Mouse (Mus musculus) C2C12 (cell line): ENCODE results near the gene Rpusd2. TPM values are rescaled to one million over a fixed set of nuclear protein-coding genes. Genes with fewer than 3 reads are reported as not detected.

Experiments
- H3K27me3 ChIP-seq: one replicate; pipeline ENCODE4 v1.6.1; 2011; ENCODE audit not compliant: control insufficient read depth, insufficient read depth, insufficient read length
- H3K36me3 ChIP-seq: one replicate; pipeline ENCODE4 v1.6.1; 2011; ENCODE audit not compliant: control insufficient read depth, insufficient read depth
- H3K4me3 ChIP-seq: one replicate; pipeline ENCODE4 v1.5.1; 2011; ENCODE audit warnings: mild to moderate bottlenecking, control low read depth; ENCODE audit not compliant: poor library complexity, insufficient read depth, severe bottlenecking
- H3K79me2 ChIP-seq: one replicate; pipeline ENCODE4 v1.6.1; 2011; ENCODE audit not compliant: control insufficient read depth, insufficient read depth
- H3K79me3 ChIP-seq: one replicate; pipeline ENCODE4 v1.6.1; 2011; ENCODE audit warnings: low read depth, control low read depth
- H3ac ChIP-seq: one replicate; pipeline ENCODE3; 2011; ENCODE audit warnings: low read depth; ENCODE audit not compliant: control insufficient read depth, insufficient read length
- CEBPB ChIP-seq: IDR thresholded peaks from one replicate; pipeline ENCODE4 v1.6.1; 2011; ENCODE audit warnings: low read depth, mild to moderate bottlenecking, control low read depth, moderate library complexity
- CTCF ChIP-seq: IDR thresholded peaks from one replicate; pipeline ENCODE4 v1.5.1; 2011; ENCODE audit not compliant: control insufficient read depth, insufficient read depth, insufficient read length
- FOSL1 ChIP-seq: IDR thresholded peaks from one replicate; pipeline ENCODE4 v1.8.0; 2011; ENCODE audit warnings: mild to moderate bottlenecking, low read length; ENCODE audit not compliant: poor library complexity, insufficient read depth, severe bottlenecking
- MAX ChIP-seq: IDR thresholded peaks from one replicate; pipeline ENCODE4 v1.6.1; 2011; ENCODE audit warnings: mild to moderate bottlenecking, control low read depth
- MYOD1 ChIP-seq: IDR thresholded peaks from one replicate; pipeline ENCODE4 v1.6.1; 2011; ENCODE audit warnings: low read depth; ENCODE audit not compliant: control insufficient read depth, insufficient read length
- MYOG ChIP-seq: IDR thresholded peaks from one replicate; pipeline ENCODE4 v1.6.1; 2011; ENCODE audit not compliant: control insufficient read depth, insufficient read length; ENCODE audit errors: extremely low read depth
- USF1 ChIP-seq: IDR thresholded peaks from one replicate; pipeline ENCODE4 v1.6.1; 2011; ENCODE audit warnings: low read depth, mild to moderate bottlenecking, control low read depth, moderate library complexity
- polyA plus RNA-seq: library from polyadenylated mRNA; unstranded; fragments of >200 nt; fragmentation: generic; extraction: Trizol; gene quantifications from one replicate; pipeline ENCODE4 v1.2.1, GENCODE M21; 2012; ENCODE audit warnings: missing spikeins

Gene Rpusd2
- polyA plus RNA-seq, 1 experiment, result 4.2 TPM

- Histone ChIP-seq H3K79me2 (peaks cover 11% of the 10 kb centered on the region), H3K79me3 (peaks cover under 1% of the 10 kb centered on the region), H3K27me3 (no peaks in the 10 kb centered on the region), H3ac (no peak overlapping the region), H3K36me3 (peaks cover 47% of the 10 kb centered on the region), H3K4me3 (no peak overlapping the region)
- TF ChIP-seq USF1 (no peak), CTCF (no peak), MAX (no peak), MYOG (no peak), FOSL1 (no peak), CEBPB (no peak), MYOD1 (no peak)
These were observed 6.3 kb downstream of the Rpusd2 start for GRCm38 (mm10) chr2:119040882-119041281.

- no peak overlapping the region for H3ac ChIP-seq
- no peaks in the 10 kb centered on the region for H3K27me3 ChIP-seq
- H3K79me2 ChIP-seq, result peaks cover 31% of the 10 kb centered on the region
- peaks cover 14% of the 10 kb centered on the region for H3K36me3 ChIP-seq
- H3K4me3 ChIP-seq, result no peak overlapping the region
- H3K79me3 ChIP-seq, result peaks cover 29% of the 10 kb centered on the region
- no peak for TF ChIP-seq CEBPB
- no peak for TF ChIP-seq CTCF
- no peak for TF ChIP-seq FOSL1
- TF ChIP-seq USF1, result no peak
- no peak for TF ChIP-seq MAX
- TF ChIP-seq MYOG, result no peak
- no peak for TF ChIP-seq MYOD1
These were observed 10.6 kb downstream of the Rpusd2 start for GRCm38 (mm10) chr2:119045163-119045562.

GRCm38 (mm10) chr2:119046649-119047611 is 12.3 kb downstream of the Rpusd2 start, which contains the start of gene Knl1:
Knl1 (plus strand) TSS chr2:119047119.
- Histone ChIP-seq H3ac (peak within 1 kb of the TSS; percentile 87), H3K4me3 (peak within 1 kb of the TSS; percentile 87), H3K36me3 (peaks cover 3% of the 10 kb centered on the region), H3K79me2 (peaks cover 48% of the 10 kb centered on the region), H3K79me3 (peaks cover 46% of the 10 kb centered on the region), H3K27me3 (no peaks in the 10 kb centered on the region)
- peak; percentile 93 for TF ChIP-seq CEBPB
- TF ChIP-seq MYOD1, result no peak

- H3ac ChIP-seq, result peak overlapping the region; percentile 48
- no peak for TF ChIP-seq CTCF
- TF ChIP-seq MAX, result no peak
- peaks cover 53% of the 10 kb centered on the region for H3K79me3 ChIP-seq
- peaks cover 57% of the 10 kb centered on the region for H3K79me2 ChIP-seq
- no peaks in the 10 kb centered on the region for H3K27me3 ChIP-seq
- H3K36me3 ChIP-seq, result peaks cover 3% of the 10 kb centered on the region
- peak overlapping the region; percentile 87 for H3K4me3 ChIP-seq
These were observed 13.3 kb downstream of the Rpusd2 start for GRCm38 (mm10) chr2:119047849-119048248.

GRCm38 (mm10) chr2:119050132-119050650 is 15.6 kb downstream of the Rpusd2 start:
- peaks cover 72% of the 10 kb centered on the region for H3K79me3 ChIP-seq
- no peak overlapping the region for H3ac ChIP-seq
- H3K27me3 ChIP-seq, result no peaks in the 10 kb centered on the region
- no peak overlapping the region for H3K4me3 ChIP-seq
- H3K79me2 ChIP-seq, result peaks cover 81% of the 10 kb centered on the region
- TF ChIP-seq MAX (no peak), CTCF (no peak), USF1 (no peak), FOSL1 (no peak), MYOG (no peak), CEBPB (no peak), MYOD1 (no peak)
- peaks cover 3% of the 10 kb centered on the region for H3K36me3 ChIP-seq

- TF ChIP-seq USF1 (no peak), MYOG (no peak), MYOD1 (no peak), MAX (no peak), CTCF (no peak)
- Histone ChIP-seq H3K79me2 (peaks cover 41% of the 10 kb centered on the region), H3K79me3 (peaks cover 27% of the 10 kb centered on the region), H3K36me3 (peaks cover 73% of the 10 kb centered on the region), H3K4me3 (no peak overlapping the region), H3K27me3 (no peaks in the 10 kb centered on the region), H3ac (no peak overlapping the region)
These were observed 25.5 kb downstream of the Rpusd2 start for GRCm38 (mm10) chr2:119060139-119060538.
